Mouse (Mus musculus): Measurements from ENCODE around the gene Nup62. TPM values are rescaled to one million over a fixed set of nuclear protein-coding genes. Genes with fewer than 3 reads are reported as not detected.

Nup62 gene
- polyA plus RNA-seq, 1 experiment from 2014 or later, result 83.6 TPM

GRCm38 (mm10) chr7:44810819-44811557, 4.9 kb upstream of the Nup62 start:
- Histone ChIP-seq H3K4me1 (peaks cover 9% of the 10 kb centered on the region), H3K36me3 (peaks cover 25% of the 10 kb centered on the region), H3K27me3 (no peaks in the 10 kb centered on the region), H3K4me2 (no peak overlapping the region), H3K27ac (no peak overlapping the region), H3K9me3 (no peaks in the 10 kb centered on the region), H3K4me3 (no peak overlapping the region), H3K9ac (no peak overlapping the region)
- ATAC-seq (ENCODE audit: insufficient number of reproducible peaks, low FRiP score, low TSS enrichment, low read depth), result no peak
- WGBS, result 82% methylated on average over 7 of the region's 7 CpGs

- ATAC-seq (ENCODE audit: insufficient number of reproducible peaks, low FRiP score, low TSS enrichment, low read depth), result no peak
- Histone ChIP-seq H3K4me3 (no peak overlapping the region), H3K4me1 (peaks cover 17% of the 10 kb centered on the region), H3K4me2 (no peak overlapping the region), H3K9me3 (no peaks in the 10 kb centered on the region), H3K36me3 (peaks cover 25% of the 10 kb centered on the region), H3K9ac (no peak overlapping the region), H3K27ac (no peak overlapping the region), H3K27me3 (no peaks in the 10 kb centered on the region)
- WGBS, result 87% methylated on average over 18 of the region's 20 CpGs
Observed at GRCm38 (mm10) chr7:44812651-44813325, 3.1 kb upstream of the Nup62 start.

- H3K27me3 ChIP-seq, result no peaks in the 10 kb centered on the region
- no peak overlapping the region for H3K9ac ChIP-seq
- H3K27ac ChIP-seq, result no peak overlapping the region
- H3K4me2 ChIP-seq, result no peak overlapping the region
- H3K9me3 ChIP-seq, result no peaks in the 10 kb centered on the region
- H3K36me3 ChIP-seq, result peaks cover 25% of the 10 kb centered on the region
- no peak overlapping the region for H3K4me3 ChIP-seq
- ATAC-seq (ENCODE audit: insufficient number of reproducible peaks, low FRiP score, low TSS enrichment, low read depth), result no peak
- peaks cover 29% of the 10 kb centered on the region for H3K4me1 ChIP-seq
- 90% methylated on average over 3 of the region's 3 CpGs for WGBS
Observed at GRCm38 (mm10) chr7:44813985-44814384, 1.9 kb upstream of the Nup62 start.

- WGBS, result 99% methylated on average over 4 of the region's 4 CpGs
- H3K4me3 ChIP-seq, result no peak overlapping the region
Observed at GRCm38 (mm10) chr7:44814423-44814822, 1.5 kb upstream of the Nup62 start.

GRCm38 (mm10) chr7:44814952-44815553, 835 bp upstream of the Nup62 start:
- ATAC-seq (ENCODE audit: insufficient number of reproducible peaks, low FRiP score, low TSS enrichment, low read depth), result no peak
- no peaks in the 10 kb centered on the region for H3K27me3 ChIP-seq
- peak overlapping the region; percentile 86 for H3K4me3 ChIP-seq
- H3K9me3 ChIP-seq, result no peaks in the 10 kb centered on the region
- H3K4me1 ChIP-seq, result peaks cover 39% of the 10 kb centered on the region
- no peak overlapping the region for H3K9ac ChIP-seq
- peak overlapping the region; percentile 71 for H3K4me2 ChIP-seq
- peaks cover 25% of the 10 kb centered on the region for H3K36me3 ChIP-seq
- WGBS, result 36% methylated on average over 14 of the region's 14 CpGs
- peak overlapping the region; percentile 98 for H3K27ac ChIP-seq

More at GRCm38 (mm10) chr7:44814423-44814822, 1.5 kb upstream of the Nup62 start:
- Histone ChIP-seq H3K4me1 (peaks cover 33% of the 10 kb centered on the region), H3K27ac (no peak overlapping the region), H3K4me2 (no peak overlapping the region), H3K27me3 (no peaks in the 10 kb centered on the region), H3K9ac (no peak overlapping the region), H3K36me3 (peaks cover 25% of the 10 kb centered on the region), H3K9me3 (no peaks in the 10 kb centered on the region)
- no peak for ATAC-seq (ENCODE audit: insufficient number of reproducible peaks, low FRiP score, low TSS enrichment, low read depth)

- no peaks in the 10 kb centered on the region for H3K9me3 ChIP-seq
- H3K9ac ChIP-seq, result peak within 1 kb of the TSS; percentile 92
- H3K27ac ChIP-seq, result peak within 1 kb of the TSS; percentile 98
- peaks cover 50% of the 10 kb centered on the region for H3K4me1 ChIP-seq
- no peaks in the 10 kb centered on the region for H3K27me3 ChIP-seq
- peaks cover 24% of the 10 kb centered on the region for H3K36me3 ChIP-seq
- under 1% methylated on average over 49 of the region's 57 CpGs for WGBS
- H3K4me2 ChIP-seq, result peak within 1 kb of the TSS; percentile 71
- peak within 1 kb of the TSS; percentile 86 for H3K4me3 ChIP-seq
- peak; percentile 17; the same call in 1 of the 2 replicates for ATAC-seq (ENCODE audit: insufficient number of reproducible peaks, low FRiP score, low TSS enrichment, low read depth)
Observed at GRCm38 (mm10) chr7:44816470-44817021, 658 bp downstream of the Nup62 start, which contains the start of gene Atf5. Atf5 (minus strand) TSS chr7:44816658.

GRCm38 (mm10) chr7:44817441-44817840, 1.6 kb downstream of the Nup62 start:
- H3K4me2 ChIP-seq, result peak overlapping the region; percentile 71
- H3K9me3 ChIP-seq, result no peaks in the 10 kb centered on the region
- peak overlapping the region; percentile 98; the same call in 1 of the 2 replicates for H3K27ac ChIP-seq
- peaks cover 52% of the 10 kb centered on the region for H3K4me1 ChIP-seq
- peak overlapping the region; percentile 86 for H3K4me3 ChIP-seq
- H3K27me3 ChIP-seq, result no peaks in the 10 kb centered on the region
- 16% methylated on average over 3 of the region's 3 CpGs for WGBS
- H3K36me3 ChIP-seq, result peaks cover 15% of the 10 kb centered on the region; the same call in 1 of the 2 replicates
- no peak for ATAC-seq (ENCODE audit: insufficient number of reproducible peaks, low FRiP score, low TSS enrichment, low read depth)
- H3K9ac ChIP-seq, result peak overlapping the region; percentile 92; the same call in 1 of the 2 replicates

- no peak for ATAC-seq (ENCODE audit: insufficient number of reproducible peaks, low FRiP score, low TSS enrichment, low read depth)
- H3K27ac ChIP-seq, result peak overlapping the region; percentile 67
- peaks cover 8% of the 10 kb centered on the region; the same call in 1 of the 2 replicates for H3K36me3 ChIP-seq
- no peaks in the 10 kb centered on the region for H3K27me3 ChIP-seq
- peaks cover 52% of the 10 kb centered on the region for H3K4me1 ChIP-seq
- H3K9ac ChIP-seq, result 0 out of 2 replicates have a peak overlapping the region, but pooled peaks have one; percentile 92
- peak overlapping the region; percentile 86 for H3K4me3 ChIP-seq
- WGBS, result 29% methylated on average over 2 of the region's 2 CpGs
- H3K9me3 ChIP-seq, result no peaks in the 10 kb centered on the region
- peak overlapping the region; percentile 71 for H3K4me2 ChIP-seq
Observed at GRCm38 (mm10) chr7:44818164-44818563, 2.3 kb downstream of the Nup62 start.

- Histone ChIP-seq H3K4me2 (peak overlapping the region; percentile 71), H3K4me3 (peak overlapping the region; percentile 86), H3K36me3 (peaks cover 8% of the 10 kb centered on the region; the same call in 1 of the 2 replicates), H3K4me1 (peaks cover 53% of the 10 kb centered on the region), H3K9ac (0 out of 2 replicates have a peak overlapping the region, but pooled peaks have one; percentile 17), H3K27ac (peak overlapping the region; percentile 67), H3K27me3 (no peaks in the 10 kb centered on the region), H3K9me3 (no peaks in the 10 kb centered on the region)
- no peak for ATAC-seq (ENCODE audit: insufficient number of reproducible peaks, low FRiP score, low TSS enrichment, low read depth)
- 33% methylated on average over 6 of the region's 6 CpGs for WGBS
Observed at GRCm38 (mm10) chr7:44818751-44819235, 2.9 kb downstream of the Nup62 start.

GRCm38 (mm10) chr7:44819391-44819790, 3.5 kb downstream of the Nup62 start:
- Histone ChIP-seq H3K27ac (peak overlapping the region; percentile 67; the same call in 1 of the 2 replicates), H3K9me3 (no peaks in the 10 kb centered on the region), H3K27me3 (no peaks in the 10 kb centered on the region), H3K9ac (0 out of 2 replicates have a peak overlapping the region, but pooled peaks have one; percentile 17), H3K36me3 (peaks cover 3% of the 10 kb centered on the region; the same call in 1 of the 2 replicates), H3K4me1 (peaks cover 57% of the 10 kb centered on the region), H3K4me2 (peak overlapping the region; percentile 71; the same call in 1 of the 2 replicates), H3K4me3 (peak overlapping the region; percentile 86)
- no peak for ATAC-seq (ENCODE audit: insufficient number of reproducible peaks, low FRiP score, low TSS enrichment, low read depth)
- WGBS, result 89% methylated on average over 2 of the region's 2 CpGs

GRCm38 (mm10) chr7:44819863-44820262, 4.0 kb downstream of the Nup62 start:
- H3K4me2 ChIP-seq, result peak overlapping the region; percentile 71; the same call in 1 of the 2 replicates
- no peaks in the 10 kb centered on the region for H3K9me3 ChIP-seq
- H3K36me3 ChIP-seq, result no peaks in the 10 kb centered on the region; the same call in 1 of the 2 replicates
- no peak overlapping the region for H3K9ac ChIP-seq
- ATAC-seq (ENCODE audit: insufficient number of reproducible peaks, low FRiP score, low TSS enrichment, low read depth), result no peak
- peaks cover 59% of the 10 kb centered on the region for H3K4me1 ChIP-seq
- WGBS, result 61% methylated on average over 5 of the region's 5 CpGs
- peak overlapping the region; percentile 44; the same call in 1 of the 2 replicates for H3K27ac ChIP-seq
- H3K4me3 ChIP-seq, result peak overlapping the region; percentile 86; the same call in 1 of the 2 replicates
- no peaks in the 10 kb centered on the region for H3K27me3 ChIP-seq

All from limb, embryonic 15.5 days (tissue).